Mouse (Mus musculus): ENCODE results near the gene Adam8.

DNA sequence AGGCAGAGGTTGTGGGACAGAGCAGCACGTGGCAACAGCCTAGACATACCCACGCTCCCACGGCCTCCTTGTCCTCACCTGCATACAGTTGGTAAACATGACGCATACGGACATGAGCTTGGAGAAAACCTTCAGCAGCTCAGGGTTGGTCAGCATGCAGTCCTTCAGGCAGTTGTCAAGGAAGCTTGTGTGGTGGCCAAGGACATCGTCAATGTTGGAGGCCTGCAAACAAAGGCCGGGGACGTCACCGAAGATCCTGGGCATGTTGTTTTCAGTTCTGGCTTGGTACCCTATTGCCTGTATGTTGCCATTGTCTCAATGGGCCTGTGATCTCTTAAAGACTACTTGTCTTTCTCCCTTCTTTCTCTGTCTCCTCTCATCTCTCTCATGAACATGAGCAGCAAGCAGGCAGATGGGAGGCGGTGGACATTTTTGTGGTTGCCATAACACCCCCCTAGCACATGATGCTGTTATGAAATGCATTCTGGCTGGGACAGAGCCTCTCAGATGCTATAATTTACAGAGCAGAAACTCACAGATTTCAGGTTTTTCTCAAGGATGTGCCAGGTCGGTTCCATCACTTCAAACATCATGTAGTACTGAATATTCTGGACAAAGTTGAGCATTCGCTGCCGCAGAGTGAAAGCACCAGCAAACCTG lies 6.5 kb upstream of the Adam8 start:
- TF ChIP-seq CTCF (IDR thresholded peaks at IDR 0.05; ENCODE audit: low read depth), result no peak
- TF ChIP-seq EP300 (optimal IDR thresholded peaks at IDR 0.05), result no peak
